Comparison of ENCODE assay signal across 10 mouse cellular contexts in the genomic region with DNA sequence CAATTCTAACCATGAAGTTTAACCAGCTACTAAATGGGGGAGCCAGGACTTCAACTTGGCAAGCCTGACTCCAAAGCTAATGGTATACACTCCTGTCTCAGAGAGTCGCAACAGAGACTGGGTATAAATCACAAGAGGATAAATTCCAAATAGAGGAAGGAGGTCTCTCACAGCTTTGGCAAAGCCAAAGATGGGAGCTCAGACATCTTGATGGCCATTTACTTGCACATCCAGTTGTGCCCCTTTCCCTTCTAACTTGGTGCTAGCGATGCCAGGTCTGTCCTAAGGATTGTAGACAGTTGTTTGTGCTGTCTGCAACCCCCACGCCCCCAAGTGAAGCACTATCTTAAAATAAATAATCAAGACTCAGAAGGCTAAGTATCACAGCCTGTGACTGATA.
DNase-seq lines count a peak whose midpoint lies in the region; ATAC-seq lines count a peak whose summit lies in the region.
"Had no signal": no experiment of that assay in that cellular context is flagged by ENCODE, and none has a peak within 500 bp of the region (broad histone marks: within the 10 kb centered on the region; RNA-seq: fewer than 3 reads in every experiment).

No protein-coding gene starts in this region.

- peaks cover 26% of the 10 kb centered on the region for H3K4me1 ChIP-seq in heart, embryonic 15.5 days (replicated peaks)
- H3K4me1 ChIP-seq in embryonic facial prominence, embryonic 14.5 days (ENCODE audit: control insufficient read depth, insufficient read depth, low read length), result peaks cover 4% of the 10 kb centered on the region
- peaks cover 17% of the 10 kb centered on the region for H3K4me1 ChIP-seq in hindbrain, embryonic 15.5 days (replicated peaks)
- peaks cover 18% of the 10 kb centered on the region for H3K4me1 ChIP-seq in midbrain, embryonic 15.5 days

- no peak overlapping the region for H3K27ac ChIP-seq in heart, embryonic 15.5 days
- no peak overlapping the region for H3K27ac ChIP-seq in embryonic facial prominence, embryonic 14.5 days (replicated peaks; ENCODE audit: low read depth, low read length)
- H3K27ac ChIP-seq in hindbrain, embryonic 15.5 days (replicated peaks), result peak overlapping the region; percentile 83; the same call in 1 of the 2 replicates
- 0 out of 2 replicates have a peak overlapping the region, but pooled peaks have one; percentile 89 for H3K27ac ChIP-seq in midbrain, embryonic 15.5 days

- no peaks in the 10 kb centered on the region for H3K9me3 ChIP-seq in heart, embryonic 15.5 days (replicated peaks)
- no peaks in the 10 kb centered on the region for H3K9me3 ChIP-seq in embryonic facial prominence, embryonic 14.5 days (ENCODE audit: control insufficient read depth, low read length)
- no peaks in the 10 kb centered on the region for H3K9me3 ChIP-seq in hindbrain, embryonic 15.5 days
- no peaks in the 10 kb centered on the region for H3K9me3 ChIP-seq in midbrain, embryonic 15.5 days

- H3K36me3 ChIP-seq in heart, embryonic 15.5 days, result no peaks in the 10 kb centered on the region
- no peaks in the 10 kb centered on the region for H3K36me3 ChIP-seq in embryonic facial prominence, embryonic 14.5 days (ENCODE audit: control insufficient read depth, insufficient read depth, low read length)
- no peaks in the 10 kb centered on the region for H3K36me3 ChIP-seq in hindbrain, embryonic 15.5 days
- H3K36me3 ChIP-seq in midbrain, embryonic 15.5 days (replicated peaks), result no peaks in the 10 kb centered on the region

- no peak for DNase-seq in heart, postnatal 36 days
- DNase-seq in embryonic facial prominence, embryonic 14.5 days (ENCODE audit: low spot score), result no peak
- no peak for DNase-seq in adrenal gland, postnatal 25 days
- no peak for DNase-seq in gastrocnemius, postnatal 25 days
- DNase-seq: kidney, adult 18-20 months had no signal

- WGBS in heart, embryonic 15.5 days, result 66% methylated on average over 3 of the region's 3 CpGs
- 69% methylated on average over 3 of the region's 3 CpGs for WGBS in embryonic facial prominence, embryonic 14.5 days
- WGBS in hindbrain, embryonic 15.5 days, result 70% methylated on average over 3 of the region's 3 CpGs
- 86% methylated on average over 3 of the region's 3 CpGs for WGBS in midbrain, embryonic 15.5 days

- H3K4me3 ChIP-seq in heart, embryonic 15.5 days, result peak overlapping the region; percentile 54
- H3K4me3 ChIP-seq in embryonic facial prominence, embryonic 14.5 days (ENCODE audit: low read depth, low read length), result no peak overlapping the region
- no peak overlapping the region for H3K4me3 ChIP-seq in hindbrain, embryonic 15.5 days
- no peak overlapping the region for H3K4me3 ChIP-seq in midbrain, embryonic 15.5 days

- H3K9ac ChIP-seq in heart, embryonic 15.5 days, result no peak overlapping the region
- peak overlapping the region; percentile 75; the same call in 1 of the 2 replicates for H3K9ac ChIP-seq in embryonic facial prominence, embryonic 14.5 days (ENCODE audit: low read depth, low read length)
- peak overlapping the region; percentile 65 for H3K9ac ChIP-seq in hindbrain, embryonic 15.5 days
- H3K9ac ChIP-seq in midbrain, embryonic 15.5 days, result no peak overlapping the region

- no peak for ATAC-seq in heart, embryonic 15.5 days (replicated peaks; ENCODE audit: insufficient number of reproducible peaks, insufficient read depth, low FRiP score, low read depth)
- ATAC-seq in embryonic facial prominence, embryonic 14.5 days (ENCODE audit: low read depth), result no peak
- no peak for ATAC-seq in hindbrain, embryonic 15.5 days (ENCODE audit: low FRiP score, low read depth)
- no peak for ATAC-seq in midbrain, embryonic 15.5 days (replicated peaks)
- ATAC-seq in megakaryocyte, adult 5-6 weeks (ENCODE audit: poor library complexity, severe bottlenecking), result no peak

- H3K27me3 ChIP-seq in heart, embryonic 15.5 days, result no peaks in the 10 kb centered on the region
- no peaks in the 10 kb centered on the region for H3K27me3 ChIP-seq in embryonic facial prominence, embryonic 14.5 days (replicated peaks; ENCODE audit: control insufficient read depth, insufficient read depth, low read length)
- no peaks in the 10 kb centered on the region for H3K27me3 ChIP-seq in hindbrain, embryonic 15.5 days
- H3K27me3 ChIP-seq in midbrain, embryonic 15.5 days (replicated peaks), result no peaks in the 10 kb centered on the region
- H3K27me3 ChIP-seq: CH12.LX had no signal

- intact Hi-C loops in heart, postnatal 36 days (cut with DNase I), result no loop called here

- peak overlapping the region; percentile 93 for H3K4me2 ChIP-seq in heart, embryonic 15.5 days
- peak overlapping the region; percentile 90 for H3K4me2 ChIP-seq in embryonic facial prominence, embryonic 14.5 days (ENCODE audit: low read depth, low read length)
- peak overlapping the region; percentile 90 for H3K4me2 ChIP-seq in hindbrain, embryonic 15.5 days
- peak overlapping the region; percentile 92 for H3K4me2 ChIP-seq in midbrain, embryonic 15.5 days

Comparison
In these comparisons a context has a peak if more than half of its experiments do, and no peak if none do; other contexts are left out.
1. H3K27ac ChIP-seq: peak in hindbrain, embryonic 15.5 days (single experiment) and midbrain, embryonic 15.5 days (single experiment); none in heart, embryonic 15.5 days (single experiment) and embryonic facial prominence, embryonic 14.5 days (single experiment).
2. H3K9ac ChIP-seq: peak in embryonic facial prominence, embryonic 14.5 days (single experiment) and hindbrain, embryonic 15.5 days (single experiment); none in heart, embryonic 15.5 days (single experiment) and midbrain, embryonic 15.5 days (single experiment).
3. Peak in every context shown above with its lines, with median percentiles within 50 percentile points of each other: H3K4me2 ChIP-seq.